In genomic region chr1:127774501-127774880, GRCm38 (mm10) we compare ENCODE assay signal across 7 mouse cellular contexts. TPM values are rescaled to one million over a fixed set of nuclear protein-coding genes. Genes with fewer than 3 reads are reported as not detected.
DNase-seq lines count a peak whose midpoint lies in the region; ATAC-seq lines count a peak whose summit lies in the region.

No protein-coding gene starts in this region.

- peak overlapping the region; percentile 60 for H3K4me2 ChIP-seq in embryonic facial prominence, embryonic 11.5 days (ENCODE audit: low read depth, low read length)
- peak overlapping the region; percentile 70 for H3K4me2 ChIP-seq in liver, embryonic 15.5 days

- H3K9me3 ChIP-seq in embryonic facial prominence, embryonic 11.5 days (replicated peaks; ENCODE audit: control insufficient read depth, low read length): no peaks in the 10 kb centered on the region
- H3K9me3 ChIP-seq in liver, embryonic 15.5 days (replicated peaks): no peaks in the 10 kb centered on the region

- ATAC-seq in embryonic facial prominence, embryonic 11.5 days (replicated peaks; ENCODE audit: insufficient number of reproducible peaks, low FRiP score, low TSS enrichment, low read depth): peak; percentile 41
- ATAC-seq in liver, embryonic 15.5 days (ENCODE audit: insufficient read depth): peak; percentile 20

- no peaks in the 10 kb centered on the region for H3K4me1 ChIP-seq in embryonic facial prominence, embryonic 11.5 days (ENCODE audit: control insufficient read depth, insufficient read depth, low read length)
- peaks cover 39% of the 10 kb centered on the region for H3K4me1 ChIP-seq in liver, embryonic 15.5 days (replicated peaks)

- peak overlapping the region; percentile 87 for H3K27ac ChIP-seq in embryonic facial prominence, embryonic 11.5 days (replicated peaks; ENCODE audit: low read depth, low read length)
- H3K27ac ChIP-seq in liver, embryonic 15.5 days (replicated peaks): peak overlapping the region; percentile 92

- under 1% methylated on average over 31 of the region's 31 CpGs for WGBS in embryonic facial prominence, embryonic 11.5 days
- under 1% methylated on average over 31 of the region's 31 CpGs for WGBS in liver, embryonic 15.5 days (ENCODE audit: insufficient replicate concordance)

- H3K27me3 ChIP-seq in embryonic facial prominence, embryonic 11.5 days (ENCODE audit: control insufficient read depth, insufficient read depth, low read length): no peaks in the 10 kb centered on the region
- no peaks in the 10 kb centered on the region for H3K27me3 ChIP-seq in liver, embryonic 15.5 days

- H3K36me3 ChIP-seq in embryonic facial prominence, embryonic 11.5 days (replicated peaks; ENCODE audit: control insufficient read depth, insufficient read depth, low read depth, low read length): no peaks in the 10 kb centered on the region
- peaks cover 12% of the 10 kb centered on the region for H3K36me3 ChIP-seq in liver, embryonic 15.5 days (replicated peaks)

- peak overlapping the region; percentile 90 for H3K9ac ChIP-seq in embryonic facial prominence, embryonic 11.5 days (replicated peaks; ENCODE audit: low read length)
- peak overlapping the region; percentile 96 for H3K9ac ChIP-seq in liver, embryonic 15.5 days

- peak overlapping the region; percentile 68 for H3K4me3 ChIP-seq in embryonic facial prominence, embryonic 11.5 days (ENCODE audit: low read depth, low read length)
- H3K4me3 ChIP-seq in liver, embryonic 15.5 days (replicated peaks): peak overlapping the region; percentile 97

- peak; percentile 68 for DNase-seq in right cerebral cortex, adult 18-20 months
- DNase-seq in right cerebral cortex, postnatal 4 days: no peak
- no peak for DNase-seq in embryonic facial prominence, embryonic 11.5 days (ENCODE audit: low spot score)
- DNase-seq in heart, postnatal 4 days: peak; percentile 63
- peak; percentile 72 for DNase-seq in skeletal muscle tissue, adult 2 months (ENCODE audit: low read depth, low spot score)
- DNase-seq in spleen, postnatal 4 days (ENCODE audit: low spot score in 2 of 2): no peak

RNA-seq across cellular contexts. Expression of gene Ccnt2, which starts 0.5 kb away (rescaled TPM):
- polyA plus RNA-seq in embryonic facial prominence, embryonic 11.5 days (2014; fragmentation: Nextera tagmentation; extraction: Ambion mirVana): 76.2 and 77.1 TPM in 2 replicates
- total RNA-seq in heart, postnatal 4 days (2021): 10 to 100 TPM; 37.7 to 40.0 TPM
- 26.5 and 27.4 TPM in 2 replicates for polyA plus RNA-seq in liver, embryonic 15.5 days (2015; fragmentation: Nextera tagmentation; extraction: Ambion mirVana)

RNA-seq across cellular contexts. Expression of gene Acmsd, which starts 45.3 kb away (rescaled TPM):
- polyA plus RNA-seq in embryonic facial prominence, embryonic 11.5 days (2014; fragmentation: Nextera tagmentation; extraction: Ambion mirVana): 0.32 and 0.49 TPM in 2 replicates
- under 1 TPM; 0.31 to 0.59 TPM for total RNA-seq in heart, postnatal 4 days (2021)
- polyA plus RNA-seq in liver, embryonic 15.5 days (2015; fragmentation: Nextera tagmentation; extraction: Ambion mirVana): 5.7 and 7.5 TPM in 2 replicates

Comparison
In these comparisons a context has a peak if more than half of its experiments do, and no peak if none do; other contexts are left out.
1. DNase-seq: peak in right cerebral cortex, adult 18-20 months (single experiment), heart, postnatal 4 days (single experiment) and skeletal muscle tissue, adult 2 months (single experiment); none in right cerebral cortex, postnatal 4 days (single experiment), embryonic facial prominence, embryonic 11.5 days (single experiment) and spleen, postnatal 4 days (0 of 2).